Mouse (Mus musculus) neural tube, embryonic 14.5 days (tissue): Measurements from ENCODE around the gene Rnf182. TPM values are rescaled to one million over a fixed set of nuclear protein-coding genes. Genes with fewer than 3 reads are reported as not detected.

ENCODE experiments used
- ATAC-seq: fragments of 200-750 bp; cut with Nextera tagmentation; 2 replicates; pipeline ENCODE4 v1.8.0; 2017; ENCODE audit warnings: low read depth, mild to moderate bottlenecking, moderate TSS enrichment, moderate library complexity
- H3K27ac ChIP-seq: fragments of 300-500 bp; sonication (generic); 2 replicates; pipeline ENCODE4 v1.5.1; 2014; ENCODE audit warnings: low read depth, mild to moderate bottlenecking, control low read depth, low read length, moderate library complexity, mixed read lengths
- H3K27me3 ChIP-seq: fragments of 300-500 bp; sonication (generic); 2 replicates; pipeline ENCODE4 v1.6.1; 2014; ENCODE audit warnings: low read length; ENCODE audit not compliant: control insufficient read depth, insufficient read depth
- H3K36me3 ChIP-seq: fragments of 300-500 bp; sonication (generic); 2 replicates; pipeline ENCODE4 v1.6.1; 2014; ENCODE audit warnings: low read length, mixed read lengths; ENCODE audit not compliant: control insufficient read depth, insufficient read depth
- H3K4me1 ChIP-seq: fragments of 300-500 bp; sonication (generic); 2 replicates; pipeline ENCODE4 v1.6.1; 2014; ENCODE audit warnings: low read length; ENCODE audit not compliant: control insufficient read depth, insufficient read depth
- H3K4me2 ChIP-seq: fragments of 300-500 bp; sonication (generic); 2 replicates; pipeline ENCODE4 v1.6.1; 2014; ENCODE audit warnings: mild to moderate bottlenecking, low read depth, low read length, control low read depth
- H3K4me3 ChIP-seq: fragments of 300-500 bp; sonication (generic); 2 replicates; pipeline ENCODE4 v1.5.1; 2014; ENCODE audit warnings: low read depth, low read length, control low read depth, mixed read lengths
- H3K9ac ChIP-seq: fragments of 300-500 bp; sonication (generic); replicated peaks from 2 replicates; pipeline ENCODE4 v1.6.1; 2014; ENCODE audit warnings: low read depth, mild to moderate bottlenecking, control low read depth, low read length, mixed read lengths
- H3K9me3 ChIP-seq: fragments of 300-500 bp; sonication (generic); 2 replicates; pipeline ENCODE4 v1.6.1; 2016; ENCODE audit warnings: low read length; ENCODE audit not compliant: control insufficient read depth
- WGBS: fragments of 180-500 bp; shearing (Covaris S2); extraction: QIAGEN DNeasy Blood & Tissue Kit; methylation state at CpG from one replicate; pipeline ENCODE4 v1.1.7; 2014; 5-methylcytosine and 5-hydroxymethylcytosine counted together
- polyA plus RNA-seq: library from polyadenylated mRNA; unstranded; fragments of >200 nt; fragmentation: Nextera tagmentation; extraction: Ambion mirVana; gene quantifications from 2 replicates; pipeline ENCODE4 v1.2.1, GENCODE M21; 2014

Rnf182 gene
- polyA plus RNA-seq, 1 experiment from 2014 or later = 35.1 TPM

- H3K4me3 ChIP-seq = no peak overlapping the region
- H3K27me3 ChIP-seq = no peaks in the 10 kb centered on the region
- H3K9ac ChIP-seq = no peak overlapping the region
- WGBS = 78% methylated on average over 8 of the region's 8 CpGs
- H3K4me1 ChIP-seq = no peaks in the 10 kb centered on the region
- H3K9me3 ChIP-seq = no peaks in the 10 kb centered on the region
- H3K27ac ChIP-seq = no peak overlapping the region
- H3K4me2 ChIP-seq = no peak overlapping the region
- no peak for ATAC-seq
- H3K36me3 ChIP-seq = no peaks in the 10 kb centered on the region
Observed at GRCm38 (mm10) chr13:43720496-43720895, 105.0 kb downstream of the Rnf182 start.

Other genes starting within 250 kb of the Rnf182 start
- 159 and 197 TPM in 2 replicates for gene Nol7, start 217.3 kb upstream of the Rnf182 start, polyA plus RNA-seq
- 18.1 and 19.2 TPM in 2 replicates for gene Ranbp9, start 134.4 kb upstream of the Rnf182 start, polyA plus RNA-seq
- gene Mcur1, start 55.5 kb upstream of the Rnf182 start, polyA plus RNA-seq = 8.6 and 9.9 TPM in 2 replicates
- gene Cd83, start 169.1 kb downstream of the Rnf182 start, polyA plus RNA-seq = 24.3 and 26.1 TPM in 2 replicates